Mouse (Mus musculus) myocyte (in vitro differentiated cells): ENCODE data around the gene Dtx3. TPM values are rescaled to one million over a fixed set of nuclear protein-coding genes. Genes with fewer than 3 reads are reported as not detected.
"Not testable (repeated sequence)": the region's sequence is repeated elsewhere in the genome, so short reads cannot be mapped to it uniquely, and the experiment has no call there.

ENCODE experiments used
- H3K27me3 ChIP-seq: one replicate; pipeline ENCODE4 v1.6.1; 2011; ENCODE audit not compliant: control insufficient read depth, insufficient read depth, insufficient read length
- H3K36me3 ChIP-seq: one replicate; pipeline ENCODE4 v1.6.1; 2011; ENCODE audit not compliant: control insufficient read depth, insufficient read depth
- H3K4me2 ChIP-seq: one replicate; pipeline ENCODE4 v1.6.1; 2011; ENCODE audit warnings: low read depth, control low read depth
- H3K4me3 ChIP-seq: one replicate; pipeline ENCODE4 v1.5.1; 2011; ENCODE audit warnings: mild to moderate bottlenecking, control low read depth, moderate library complexity
- H3K79me2 ChIP-seq: one replicate; pipeline ENCODE4 v1.6.1; 2011; ENCODE audit not compliant: control insufficient read depth, insufficient read depth
- H3ac ChIP-seq: one replicate; pipeline ENCODE4 v1.6.1; 2011; ENCODE audit not compliant: control insufficient read depth, insufficient read length
- CEBPB ChIP-seq: IDR thresholded peaks from 2 replicates; pipeline ENCODE4 v1.6.1; 2011; ENCODE audit warnings: mild to moderate bottlenecking, moderate library complexity; ENCODE audit not compliant: poor library complexity, insufficient read depth, severe bottlenecking
- E2F4 ChIP-seq: IDR thresholded peaks from one replicate; pipeline ENCODE4 v1.6.1; 2011; ENCODE audit warnings: mild to moderate bottlenecking, control low read depth, moderate library complexity; ENCODE audit not compliant: insufficient read depth
- MAX ChIP-seq: IDR thresholded peaks from one replicate; pipeline ENCODE4 v1.6.1; 2011; ENCODE audit warnings: low read depth, mild to moderate bottlenecking, control low read depth
- MYOD1 ChIP-seq, 3 experiments: IDR thresholded peaks; one replicate each; pipeline ENCODE4 v1.6.1; 2011; ENCODE audit warnings: control low read depth in 2 of 3, low read depth in 2 of 3, mild to moderate bottlenecking in 2 of 3, moderate library complexity in 1 of 3; ENCODE audit not compliant: insufficient read length in 2 of 3, control insufficient read depth in 1 of 3
- MYOG ChIP-seq, 3 experiments: IDR thresholded peaks; one replicate each; pipeline ENCODE4 v1.6.1; 2011; ENCODE audit warnings: control low read depth in 2 of 3, low read depth in 2 of 3, mild to moderate bottlenecking in 2 of 3; ENCODE audit not compliant: insufficient read length in 2 of 3, control insufficient read depth in 1 of 3, insufficient read depth in 1 of 3
- POLR2A ChIP-seq: IDR thresholded peaks from one replicate; pipeline ENCODE4 v1.6.1; 2011; ENCODE audit warnings: low read depth, mild to moderate bottlenecking, control low read depth, moderate library complexity; ENCODE audit not compliant: insufficient read length
- POLR2AphosphoS2 ChIP-seq: IDR thresholded peaks from one replicate; pipeline ENCODE4 v1.6.1; 2011; ENCODE audit warnings: low read depth, control low read depth; ENCODE audit not compliant: insufficient read length
- REST ChIP-seq: IDR thresholded peaks from one replicate; pipeline ENCODE4 v1.6.1; 2011; ENCODE audit warnings: mild to moderate bottlenecking, control low read depth, moderate library complexity; ENCODE audit not compliant: insufficient read depth, insufficient read length
- SRF ChIP-seq: IDR thresholded peaks from one replicate; pipeline ENCODE4 v1.6.1; 2011; ENCODE audit warnings: low read depth; ENCODE audit not compliant: control insufficient read depth, insufficient read length
- TCF12 ChIP-seq: IDR thresholded peaks from one replicate; pipeline ENCODE4 v1.6.1; 2011; ENCODE audit warnings: mild to moderate bottlenecking, control low read depth; ENCODE audit not compliant: poor library complexity, insufficient read depth, severe bottlenecking
- TCF3 ChIP-seq: IDR thresholded peaks from one replicate; pipeline ENCODE4 v1.6.1; 2011; ENCODE audit warnings: low read depth, control low read depth; ENCODE audit not compliant: insufficient read length
- USF1 ChIP-seq: IDR thresholded peaks from one replicate; pipeline ENCODE4 v1.6.1; 2011; ENCODE audit warnings: low read depth, mild to moderate bottlenecking, control low read depth, moderate library complexity
- polyA plus RNA-seq: library from polyadenylated mRNA; unstranded; fragments of >200 nt; fragmentation: generic; extraction: Trizol; gene quantifications from one replicate; pipeline ENCODE4 v1.2.1, GENCODE M21; 2012; ENCODE audit warnings: missing spikeins

Gene Dtx3
- polyA plus RNA-seq, 1 experiment, result 42.4 TPM

DNA sequence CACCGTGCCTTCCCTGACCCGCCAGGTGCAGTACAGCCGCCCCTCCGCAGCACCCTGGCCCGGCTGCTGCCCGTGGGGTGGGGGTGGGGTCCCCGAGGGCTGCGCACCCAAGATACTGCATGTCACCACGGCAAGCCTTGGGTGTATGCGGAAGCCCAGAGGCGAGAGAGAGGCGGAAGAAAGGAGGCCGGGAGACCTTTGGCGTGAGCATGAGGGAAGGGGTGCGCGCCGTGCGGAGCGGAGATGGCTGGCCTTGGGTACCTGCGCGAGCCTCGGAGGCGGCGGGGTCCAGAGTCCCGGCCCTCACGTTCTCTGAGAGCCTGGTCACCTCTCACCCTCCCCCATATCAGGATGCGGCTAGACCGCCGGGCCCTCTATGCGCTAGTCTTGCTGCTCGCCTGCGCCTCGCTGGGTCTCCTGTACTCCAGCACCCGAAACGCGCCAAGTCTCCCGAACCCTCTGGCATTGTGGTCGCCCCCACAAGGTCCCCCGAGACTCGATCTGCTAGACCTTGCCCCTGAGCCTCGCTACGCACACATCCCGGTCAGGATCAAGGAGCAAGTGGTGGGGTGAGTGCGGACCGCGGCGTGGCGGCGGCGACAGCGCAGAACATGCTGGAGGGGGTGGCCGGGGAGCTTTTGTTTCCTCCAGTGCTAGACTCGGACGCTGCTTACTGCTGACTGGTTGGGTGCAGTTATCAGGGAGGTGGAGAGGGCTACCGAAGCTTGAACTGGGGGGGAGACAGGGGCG is 29.7 kb downstream of the Dtx3 start:
- Histone ChIP-seq H3K4me2 (peak overlapping the region; percentile 88), H3K79me2 (no peaks in the 10 kb centered on the region), H3ac (peak overlapping the region; percentile 49), H3K27me3 (no peaks in the 10 kb centered on the region), H3K4me3 (peak overlapping the region; percentile 23), H3K36me3 (no peaks in the 10 kb centered on the region)
- TF ChIP-seq MYOG (IDR thresholded peaks at IDR 0.05; ENCODE audit: control insufficient read depth in 1 of 3, insufficient read depth in 1 of 3, insufficient read length in 2 of 3, low read depth in 2 of 3) (no peak), MYOD1 (IDR thresholded peaks at IDR 0.05; ENCODE audit: control insufficient read depth in 1 of 3, insufficient read length in 2 of 3, low read depth in 2 of 3) (peak in 1 of 3 experiments; percentile 10)

DNA sequence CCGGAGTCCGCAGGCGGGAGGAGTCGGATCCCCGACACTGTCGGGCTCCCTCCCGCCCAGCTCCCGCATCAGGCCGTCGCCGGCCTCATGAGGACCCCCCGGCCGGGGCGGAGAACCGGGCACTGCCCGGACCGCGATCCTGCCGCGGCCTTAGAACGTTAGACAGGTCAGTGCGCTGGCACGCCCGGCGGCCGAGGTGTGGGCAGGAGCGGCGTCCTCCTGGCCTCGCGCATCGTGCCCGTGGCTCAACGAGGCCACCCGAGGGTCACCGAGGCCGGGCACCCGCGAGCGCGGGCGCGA is 30.2 kb downstream of the Dtx3 start:
- Histone ChIP-seq H3ac (peak overlapping the region; percentile 49), H3K79me2 (no peaks in the 10 kb centered on the region), H3K27me3 (no peaks in the 10 kb centered on the region), H3K4me3 (peak overlapping the region; percentile 23), H3K36me3 (no peaks in the 10 kb centered on the region), H3K4me2 (peak overlapping the region; percentile 88)
- TF ChIP-seq POLR2A (no peak), TCF12 (no peak)

DNA sequence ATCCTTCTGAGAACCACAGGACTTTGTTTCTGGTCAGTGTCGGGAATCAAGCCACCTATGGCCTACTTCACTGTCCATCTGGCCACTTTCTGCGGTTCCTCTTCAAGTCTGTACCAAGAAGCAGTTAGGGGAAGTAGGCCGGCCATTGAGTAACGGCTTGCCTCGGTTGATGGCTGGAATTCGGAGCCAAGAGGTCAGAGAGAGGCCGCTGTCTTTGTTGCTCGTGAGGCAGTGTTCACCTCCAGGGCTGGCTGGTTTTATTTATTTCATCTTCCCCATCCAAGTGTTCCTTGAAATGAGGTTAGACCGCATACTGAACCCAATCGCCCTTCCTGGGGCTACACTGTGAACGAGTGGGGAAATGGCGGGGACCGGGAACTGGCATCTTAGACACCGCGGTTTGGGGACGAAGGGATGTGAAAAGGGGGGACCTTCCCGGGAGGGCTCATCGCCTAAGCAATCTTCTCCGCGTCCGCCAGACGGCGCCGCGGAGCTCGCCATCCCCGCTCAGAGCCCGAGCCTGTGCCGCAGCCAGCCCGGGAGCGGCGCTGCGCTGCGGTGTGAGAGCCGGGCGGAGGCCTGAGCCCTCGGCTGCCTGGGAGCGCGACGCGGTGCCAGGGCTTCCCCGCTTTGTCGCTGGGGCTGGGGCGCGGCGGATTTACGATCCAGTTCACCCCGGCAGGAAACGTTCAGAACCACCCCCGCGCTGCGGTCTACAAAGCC is 30.7 kb downstream of the Dtx3 start, which contains the start of gene B4galnt1:
TSS of gene B4galnt1 (plus strand) at position 595 of the 723 bp plus-strand sequence.
- H3K36me3 ChIP-seq, result no peaks in the 10 kb centered on the region
- no peaks in the 10 kb centered on the region for H3K79me2 ChIP-seq
- TF ChIP-seq USF1 (no peak), MAX (no peak), MYOD1 (IDR thresholded peaks at IDR 0.05; ENCODE audit: control insufficient read depth in 1 of 3, insufficient read length in 2 of 3, low read depth in 2 of 3) (peak in 1 of 3 experiments; percentile 20), TCF12 (no peak), POLR2AphosphoS2 (peak; percentile 53), CEBPB (no peak), POLR2A (peak; percentile 82), E2F4 (no peak), TCF3 (no peak), SRF (no peak), MYOG (IDR thresholded peaks at IDR 0.05; ENCODE audit: control insufficient read depth in 1 of 3, insufficient read depth in 1 of 3, insufficient read length in 2 of 3, low read depth in 2 of 3) (peak in 1 of 3 experiments; percentile 26), REST (no peak)
- H3K27me3 ChIP-seq, result no peaks in the 10 kb centered on the region
- H3K4me3 ChIP-seq, result peak within 1 kb of the TSS; percentile 23
- peak within 1 kb of the TSS; percentile 88 for H3K4me2 ChIP-seq
- H3ac ChIP-seq, result peak within 1 kb of the TSS; percentile 49

DNA sequence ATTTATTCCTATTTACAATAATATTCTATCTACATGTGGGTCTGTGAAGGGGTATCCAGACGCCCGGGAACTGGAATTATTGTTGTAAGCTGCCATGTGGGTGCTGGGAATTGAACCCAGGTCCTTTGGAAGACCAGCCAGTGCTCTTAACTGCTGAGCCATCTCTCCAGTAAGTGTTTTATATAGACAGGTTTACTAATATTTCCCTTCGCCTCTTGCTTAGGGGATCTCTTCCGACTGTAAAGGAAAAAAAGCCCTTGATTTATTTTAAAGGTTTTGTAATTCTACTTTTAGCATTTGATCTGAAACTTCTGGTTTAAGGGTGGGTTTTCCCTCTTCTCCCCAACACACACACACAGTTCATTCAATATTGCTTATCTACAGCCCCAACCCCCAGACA is 31.3 kb downstream of the Dtx3 start:
- no peak overlapping the region for H3ac ChIP-seq
- TF ChIP-seq CEBPB (no peak), POLR2AphosphoS2 (no peak), REST (no peak), MYOG (IDR thresholded peaks at IDR 0.05; ENCODE audit: control insufficient read depth in 1 of 3, insufficient read depth in 1 of 3, insufficient read length in 2 of 3, low read depth in 2 of 3) (no peak), USF1 (no peak), MAX (no peak)
- H3K36me3 ChIP-seq, result no peaks in the 10 kb centered on the region
- H3K4me3 ChIP-seq, result peak overlapping the region; percentile 23
- peak overlapping the region; percentile 88 for H3K4me2 ChIP-seq
- no peaks in the 10 kb centered on the region for H3K79me2 ChIP-seq
- no peaks in the 10 kb centered on the region for H3K27me3 ChIP-seq

DNA sequence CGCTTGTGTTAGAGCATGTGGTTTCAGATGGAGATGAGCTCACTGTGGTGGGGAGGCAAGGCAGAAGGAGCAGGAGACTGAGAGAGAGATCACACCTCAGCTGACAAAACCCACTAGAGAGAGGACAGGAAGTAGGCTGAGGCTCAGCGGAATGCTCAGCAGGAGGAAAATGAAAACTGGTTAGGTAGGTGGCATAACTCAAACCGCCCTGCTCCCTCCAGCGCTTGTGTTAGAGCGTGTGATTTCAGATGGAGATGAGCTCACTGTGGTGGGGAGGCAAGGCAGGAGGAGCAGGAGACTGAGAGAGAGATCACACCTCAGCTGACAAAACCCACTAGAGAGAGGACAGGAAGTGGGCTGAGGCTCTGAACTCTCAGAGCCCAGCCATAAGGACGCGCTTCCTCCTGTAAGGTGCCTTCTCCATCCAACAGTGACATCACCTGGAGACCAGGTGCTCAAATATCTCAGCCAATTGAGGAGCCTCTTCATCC is 32.7 kb downstream of the Dtx3 start:
- H3K4me2 ChIP-seq, H3K36me3 ChIP-seq, H3ac ChIP-seq, H3K4me3 ChIP-seq, H3K27me3 ChIP-seq, H3K79me2 ChIP-seq: not testable (repeated sequence)
